Mouse (Mus musculus) limb, embryonic 12.5 days (tissue): ENCODE data around the gene Aars2. TPM values are rescaled to one million over a fixed set of nuclear protein-coding genes. Genes with fewer than 3 reads are reported as not detected.

Experiments
- ATAC-seq: fragments of 200-750 bp; cut with Nextera tagmentation; 2 replicates; pipeline ENCODE4 v1.8.0; 2017; ENCODE audit warnings: low read depth, moderate TSS enrichment; ENCODE audit not compliant: insufficient number of reproducible peaks, insufficient read depth, low FRiP score, low TSS enrichment
- H3K27ac ChIP-seq: fragments of 300-500 bp; sonication (generic); 2 replicates; pipeline ENCODE4 v1.5.1; 2016; ENCODE audit warnings: mild to moderate bottlenecking, moderate library complexity
- H3K27me3 ChIP-seq: fragments of 300-500 bp; sonication (generic); 2 replicates; pipeline ENCODE4 v1.6.1; 2016; ENCODE audit warnings: mild to moderate bottlenecking, moderate library complexity
- H3K36me3 ChIP-seq: fragments of 300-500 bp; sonication (generic); 2 replicates; pipeline ENCODE4 v1.6.1; 2016; ENCODE audit warnings: mild to moderate bottlenecking, moderate library complexity
- H3K4me1 ChIP-seq: fragments of 300-500 bp; sonication (generic); replicated peaks from 2 replicates; pipeline ENCODE4 v1.6.1; 2016
- H3K4me2 ChIP-seq: fragments of 300-500 bp; sonication (generic); 2 replicates; pipeline ENCODE4 v1.6.1; 2016; ENCODE audit warnings: mild to moderate bottlenecking, moderate library complexity
- H3K4me3 ChIP-seq: fragments of 300-500 bp; sonication (generic); replicated peaks from 2 replicates; pipeline ENCODE4 v1.5.1; 2016; ENCODE audit warnings: mild to moderate bottlenecking
- H3K9ac ChIP-seq: fragments of 300-500 bp; sonication (generic); replicated peaks from 2 replicates; pipeline ENCODE4 v1.6.1; 2016; ENCODE audit warnings: mild to moderate bottlenecking, moderate library complexity
- H3K9me3 ChIP-seq: fragments of 300-500 bp; sonication (generic); 2 replicates; pipeline ENCODE4 v1.6.1; 2016; ENCODE audit warnings: mild to moderate bottlenecking, moderate library complexity
- WGBS: fragments of 180-500 bp; shearing (Covaris S2); methylation state at CpG from one replicate; pipeline ENCODE4 v1.1.7; 2016; 5-methylcytosine and 5-hydroxymethylcytosine counted together
- polyA plus RNA-seq: library from polyadenylated mRNA; unstranded; fragments of >200 nt; fragmentation: Nextera tagmentation; extraction: Ambion mirVana; gene quantifications from 2 replicates; pipeline ENCODE4 v1.2.1, GENCODE M21; 2016

Aars2 gene
- 25.0 and 27.7 TPM in 2 replicates for polyA plus RNA-seq

DNA sequence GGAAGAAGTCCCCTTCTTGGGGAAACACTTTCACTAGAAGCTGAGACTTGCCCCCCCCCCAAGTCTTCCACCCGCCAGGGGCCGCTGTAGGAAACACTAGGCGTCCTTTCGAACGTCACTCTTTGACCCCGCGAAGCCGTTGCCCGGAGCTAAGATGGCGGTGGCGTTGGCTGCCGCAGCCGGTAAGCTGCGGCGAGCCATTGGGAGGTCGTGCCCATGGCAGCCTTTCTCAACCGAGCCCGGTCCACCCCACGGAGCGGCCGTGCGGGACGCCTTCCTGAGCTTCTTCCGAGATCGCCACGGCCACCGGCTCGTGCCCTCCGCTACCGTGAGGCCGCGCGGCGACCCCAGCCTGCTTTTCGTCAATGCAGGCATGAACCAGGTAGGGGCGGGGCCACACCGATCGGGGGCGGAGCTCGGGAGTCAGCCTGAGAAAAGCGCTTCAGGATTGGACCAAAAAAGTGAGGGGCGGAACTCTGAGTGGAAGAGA is at the start of gene Aars2:
Gene Aars2, plus strand, starts transcription at position 142 of the 490 bp plus-strand sequence.
- H3K27me3 ChIP-seq = no peaks in the 10 kb centered on the region
- H3K4me3 ChIP-seq = peak within 1 kb of the TSS; percentile 67
- H3K27ac ChIP-seq = peak within 1 kb of the TSS; percentile 80
- H3K9ac ChIP-seq = peak within 1 kb of the TSS; percentile 63
- H3K4me1 ChIP-seq = peaks cover 9% of the 10 kb centered on the region; the same call in 1 of the 2 replicates
- H3K4me2 ChIP-seq = peak within 1 kb of the TSS; percentile 50
- peak; percentile 91 for ATAC-seq
- under 1% methylated on average over 42 of the region's 42 CpGs for WGBS
- H3K36me3 ChIP-seq = peaks cover 26% of the 10 kb centered on the region
- no peaks in the 10 kb centered on the region for H3K9me3 ChIP-seq

DNA sequence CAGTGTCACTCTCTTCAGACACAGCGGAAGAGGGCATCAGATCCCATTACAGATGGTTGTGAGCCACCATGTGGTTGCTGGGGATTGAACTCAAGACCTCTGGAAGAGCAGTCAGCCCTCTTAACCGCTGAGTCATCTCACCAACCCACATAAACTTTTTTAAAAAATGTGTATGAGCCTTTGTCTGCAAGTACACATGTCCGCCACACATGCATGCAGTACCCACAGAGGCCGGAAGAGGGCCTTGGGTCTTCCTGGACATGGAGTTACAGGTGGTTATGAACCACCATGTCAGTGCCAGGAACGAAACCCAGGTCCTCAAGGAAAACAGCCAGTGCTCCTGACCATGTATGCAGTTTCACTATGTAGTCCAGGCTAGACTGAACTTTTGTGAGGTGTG is 49.2 kb upstream of the Aars2 start:
- H3K9me3 ChIP-seq = no peaks in the 10 kb centered on the region
- no peak for ATAC-seq
- no peak overlapping the region for H3K27ac ChIP-seq
- no peak overlapping the region for H3K9ac ChIP-seq
- H3K4me1 ChIP-seq = no peaks in the 10 kb centered on the region
- no peaks in the 10 kb centered on the region; the same call in 1 of the 2 replicates for H3K36me3 ChIP-seq
- no peak overlapping the region for H3K4me3 ChIP-seq
- H3K27me3 ChIP-seq = no peaks in the 10 kb centered on the region
- H3K4me2 ChIP-seq = no peak overlapping the region
- WGBS = 91% methylated on average over 5 of the region's 5 CpGs

DNA sequence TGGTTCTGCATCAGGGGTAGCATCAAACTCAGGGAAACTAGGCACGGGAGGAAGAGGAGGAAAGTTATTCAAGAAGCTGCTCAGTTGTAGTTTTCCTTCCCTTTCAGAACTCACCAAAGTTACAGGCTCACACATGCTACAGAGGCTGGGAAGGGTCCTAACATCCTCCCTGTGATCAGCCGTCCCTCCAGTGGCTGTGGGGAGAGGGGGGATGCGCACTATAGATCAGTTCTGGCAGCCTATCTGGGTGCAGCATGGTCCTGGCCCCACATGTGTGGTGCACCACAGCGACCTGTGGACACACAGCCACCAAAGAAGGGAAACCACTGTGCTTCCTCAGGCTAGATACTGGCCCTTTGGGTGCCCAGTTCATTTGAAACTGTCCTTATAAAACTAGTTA is 48.1 kb upstream of the Aars2 start:
- no peaks in the 10 kb centered on the region; the same call in 1 of the 2 replicates for H3K36me3 ChIP-seq
- H3K9me3 ChIP-seq = no peaks in the 10 kb centered on the region
- 83% methylated on average over 4 of the region's 4 CpGs for WGBS
- H3K4me2 ChIP-seq = no peak overlapping the region
- H3K27ac ChIP-seq = no peak overlapping the region
- no peak for ATAC-seq
- no peaks in the 10 kb centered on the region for H3K27me3 ChIP-seq
- no peak overlapping the region for H3K9ac ChIP-seq
- no peak overlapping the region for H3K4me3 ChIP-seq
- H3K4me1 ChIP-seq = no peaks in the 10 kb centered on the region

DNA sequence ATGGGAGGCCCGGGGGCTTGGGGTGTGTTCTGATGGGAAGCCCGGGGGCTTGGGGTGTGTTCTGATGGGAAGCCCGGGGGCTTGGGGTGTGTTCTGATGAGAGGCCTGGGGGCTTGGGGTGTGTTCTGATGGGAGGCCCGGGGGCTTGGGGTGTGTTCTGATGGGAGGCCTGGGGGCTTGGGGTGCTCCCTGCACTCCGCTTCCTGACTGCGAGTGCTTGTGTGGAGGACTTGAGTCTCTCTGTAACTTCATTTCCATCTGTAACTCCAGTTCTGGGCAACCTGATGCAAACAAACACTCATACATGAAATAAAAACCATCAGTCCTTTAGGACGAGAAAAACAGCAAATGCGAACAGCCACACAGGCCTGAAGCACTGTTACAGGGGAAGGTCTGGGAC is 47.6 kb upstream of the Aars2 start:
- H3K4me3 ChIP-seq = no peak overlapping the region
- no peaks in the 10 kb centered on the region for H3K9me3 ChIP-seq
- H3K9ac ChIP-seq = no peak overlapping the region
- no peaks in the 10 kb centered on the region for H3K4me1 ChIP-seq
- H3K27me3 ChIP-seq = no peaks in the 10 kb centered on the region
- H3K4me2 ChIP-seq = no peak overlapping the region
- whole genome bisulfite sequencing = 88% methylated on average over 8 of the region's 8 CpGs
- H3K36me3 ChIP-seq = no peaks in the 10 kb centered on the region; the same call in 1 of the 2 replicates
- H3K27ac ChIP-seq = no peak overlapping the region
- ATAC-seq = no peak

- Histone ChIP-seq H3K9ac (no peak overlapping the region), H3K36me3 (no peaks in the 10 kb centered on the region), H3K27ac (no peak overlapping the region), H3K27me3 (no peaks in the 10 kb centered on the region), H3K4me3 (no peak overlapping the region), H3K4me2 (no peak overlapping the region), H3K9me3 (0 out of 2 replicates have a peak, but pooled peaks cover 3% of the 10 kb centered on the region), H3K4me1 (no peaks in the 10 kb centered on the region)
- WGBS = 90% methylated on average over 4 of the region's 4 CpGs
- ATAC-seq = no peak
These were observed 44.1 kb upstream of the Aars2 start for GRCm38 (mm10) chr17:45462506-45462905.

GRCm38 (mm10) chr17:45464255-45464654 is 42.4 kb upstream of the Aars2 start:
- Histone ChIP-seq H3K4me2 (no peak overlapping the region), H3K27ac (no peak overlapping the region), H3K9ac (no peak overlapping the region), H3K4me1 (no peaks in the 10 kb centered on the region), H3K27me3 (no peaks in the 10 kb centered on the region), H3K4me3 (no peak overlapping the region), H3K36me3 (no peaks in the 10 kb centered on the region), H3K9me3 (0 out of 2 replicates have a peak, but pooled peaks cover 3% of the 10 kb centered on the region)
- no peak for ATAC-seq
- 87% methylated on average over 9 of the region's 9 CpGs for WGBS

DNA sequence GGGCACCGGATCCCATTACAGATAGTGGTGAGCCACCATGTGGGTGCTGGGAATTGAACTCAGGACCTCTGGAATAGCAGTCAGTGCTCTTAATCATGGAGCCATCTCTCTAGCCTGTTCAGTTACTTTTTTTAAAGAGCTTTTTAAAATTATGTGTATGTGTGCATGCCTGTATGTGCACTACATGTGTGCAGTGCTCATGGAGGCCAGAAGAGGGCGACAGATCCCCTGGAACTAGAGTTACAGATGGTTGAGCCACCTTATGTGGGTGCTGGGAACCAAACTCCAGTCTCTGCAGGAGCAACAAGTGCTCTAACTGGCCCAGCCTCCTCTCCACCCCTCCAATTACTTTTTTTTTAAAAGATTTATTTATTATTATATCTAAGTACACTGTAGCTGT is 39.9 kb upstream of the Aars2 start:
- Histone ChIP-seq H3K4me1 (no peaks in the 10 kb centered on the region), H3K9ac (no peak overlapping the region), H3K27me3 (no peaks in the 10 kb centered on the region), H3K27ac (no peak overlapping the region), H3K4me3 (no peak overlapping the region), H3K36me3 (no peaks in the 10 kb centered on the region), H3K4me2 (no peak overlapping the region), H3K9me3 (0 out of 2 replicates have a peak, but pooled peaks cover 3% of the 10 kb centered on the region)
- ATAC-seq = no peak
- 71% methylated on average over 2 of the region's 2 CpGs for WGBS

DNA sequence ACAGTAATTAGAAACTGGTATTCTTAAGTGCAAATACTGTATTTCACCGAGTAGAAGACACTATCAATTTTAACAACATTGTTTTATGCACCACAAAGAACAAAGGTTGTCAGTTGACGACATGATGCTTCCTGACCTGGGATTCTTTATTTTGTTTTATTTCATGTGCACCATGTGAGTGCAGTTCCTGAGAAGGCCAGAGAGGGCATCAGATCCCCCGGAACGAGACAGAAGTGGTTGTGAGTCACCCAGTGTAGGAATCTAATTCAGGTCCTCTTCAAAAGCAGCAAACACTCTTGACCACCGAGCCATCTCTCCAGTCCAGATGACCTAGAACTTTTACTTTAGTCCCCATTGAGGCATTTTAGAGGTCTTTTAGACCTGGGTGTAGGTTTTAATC is 38.3 kb upstream of the Aars2 start:
- H3K36me3 ChIP-seq = no peaks in the 10 kb centered on the region
- no peak overlapping the region for H3K27ac ChIP-seq
- WGBS = 81% methylated on average over 5 of the region's 5 CpGs
- H3K9ac ChIP-seq = no peak overlapping the region
- H3K9me3 ChIP-seq = 0 out of 2 replicates have a peak, but pooled peaks cover 3% of the 10 kb centered on the region
- H3K27me3 ChIP-seq = peaks cover 2% of the 10 kb centered on the region
- no peak overlapping the region for H3K4me2 ChIP-seq
- no peak for ATAC-seq
- H3K4me3 ChIP-seq = no peak overlapping the region
- H3K4me1 ChIP-seq = no peaks in the 10 kb centered on the region

DNA sequence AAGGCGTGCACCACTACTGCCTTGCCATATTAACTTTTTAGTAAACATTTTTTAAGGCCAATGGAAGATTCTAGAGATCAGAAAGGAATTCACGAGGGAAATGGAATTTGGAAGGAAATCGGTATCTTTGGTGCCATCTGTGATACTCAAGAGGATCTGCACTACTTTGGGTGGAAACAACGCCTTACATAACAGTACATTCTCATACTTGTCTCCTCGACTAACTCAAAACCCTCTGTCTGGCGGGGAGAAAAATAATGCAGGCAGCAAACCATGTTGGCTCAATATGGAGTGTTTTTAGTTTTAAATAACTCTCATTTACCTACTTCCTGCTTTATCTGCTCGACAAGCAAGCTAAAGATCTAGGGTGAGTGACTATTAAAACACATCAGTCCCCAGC is 35.9 kb upstream of the Aars2 start:
- 82% methylated on average over 7 of the region's 7 CpGs for WGBS

GRCm38 (mm10) chr17:45473667-45474066 is 33.0 kb upstream of the Aars2 start:
- 78% methylated on average over 6 of the region's 6 CpGs for WGBS
- H3K27me3 ChIP-seq = peaks cover 49% of the 10 kb centered on the region

More for the DNA sequence above, 35.9 kb upstream of the Aars2 start:
- Histone ChIP-seq H3K36me3 (no peaks in the 10 kb centered on the region), H3K27me3 (peaks cover 24% of the 10 kb centered on the region), H3K9ac (no peak overlapping the region), H3K4me1 (peaks cover 9% of the 10 kb centered on the region; the same call in 1 of the 2 replicates), H3K4me2 (no peak overlapping the region), H3K9me3 (0 out of 2 replicates have a peak, but pooled peaks cover 3% of the 10 kb centered on the region), H3K27ac (no peak overlapping the region), H3K4me3 (no peak overlapping the region)
- no peak for ATAC-seq

DNA sequence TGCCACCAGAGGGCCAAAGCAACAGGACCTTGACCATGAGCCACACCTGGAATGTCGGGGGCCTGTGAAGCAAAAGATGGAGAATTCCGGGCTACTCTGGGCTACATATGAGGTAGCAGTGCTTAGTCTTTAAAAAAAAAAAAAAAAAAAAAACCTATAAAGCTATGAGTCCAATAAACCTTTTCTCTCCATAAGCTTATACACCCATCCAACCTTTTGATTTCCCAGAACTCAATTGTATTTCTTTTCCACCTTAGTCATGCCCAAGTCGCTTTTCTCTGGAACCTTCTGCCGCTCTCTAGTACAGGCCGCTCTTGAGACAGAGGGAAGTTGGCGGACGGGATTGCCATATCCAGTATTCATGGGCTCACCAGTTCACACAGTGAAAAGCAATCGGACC is 32.5 kb upstream of the Aars2 start:
- WGBS = 72% methylated on average over 8 of the region's 8 CpGs
- H3K4me2 ChIP-seq = peak overlapping the region; percentile 69
- H3K36me3 ChIP-seq = no peaks in the 10 kb centered on the region
- no peak overlapping the region for H3K9ac ChIP-seq
- H3K27me3 ChIP-seq = peaks cover 49% of the 10 kb centered on the region
- ATAC-seq = 0 out of 2 replicates have a peak, but pooled peaks have one; percentile 49
- H3K4me1 ChIP-seq = peaks cover 11% of the 10 kb centered on the region; the same call in 1 of the 2 replicates
- H3K27ac ChIP-seq = no peak overlapping the region
- no peaks in the 10 kb centered on the region for H3K9me3 ChIP-seq
- peak overlapping the region; percentile 46 for H3K4me3 ChIP-seq

More at GRCm38 (mm10) chr17:45473667-45474066, 33.0 kb upstream of the Aars2 start:
- Histone ChIP-seq H3K27ac (no peak overlapping the region), H3K4me3 (no peak overlapping the region), H3K36me3 (no peaks in the 10 kb centered on the region), H3K4me2 (no peak overlapping the region), H3K4me1 (peaks cover 11% of the 10 kb centered on the region; the same call in 1 of the 2 replicates), H3K9ac (no peak overlapping the region), H3K9me3 (no peaks in the 10 kb centered on the region)
- no peak for ATAC-seq
